28 mouse cellular contexts compared by ENCODE assay signal in the genomic region with DNA sequence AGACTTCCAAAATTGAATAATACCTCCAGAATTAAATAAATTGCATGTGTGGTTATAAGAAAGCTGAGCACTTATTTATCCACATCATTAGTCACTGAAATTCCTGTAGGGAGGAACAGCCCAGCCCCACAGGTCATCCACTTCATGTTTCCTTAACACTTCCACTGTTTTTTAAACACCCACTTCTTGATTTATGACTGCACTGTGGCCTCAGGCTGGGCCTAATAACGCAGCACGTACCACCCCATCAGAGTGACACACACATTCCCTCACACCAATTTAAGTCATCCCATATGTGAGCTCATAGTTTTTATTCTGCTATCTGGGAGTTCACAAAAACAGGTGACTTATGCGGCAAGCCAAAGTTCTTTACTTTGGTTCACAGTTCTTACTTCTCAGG. TPM values are rescaled to one million over a fixed set of nuclear protein-coding genes. Genes with fewer than 3 reads are reported as not detected.
DNase-seq lines count a peak whose midpoint lies in the region; ATAC-seq lines count a peak whose summit lies in the region.
"Had no signal": no experiment of that assay in that cellular context is flagged by ENCODE, and none has a peak within 500 bp of the region (broad histone marks: within the 10 kb centered on the region; RNA-seq: fewer than 3 reads in every experiment).

No protein-coding gene starts in this region.

- no peak overlapping the region for H3K4me2 ChIP-seq in kidney, embryonic 14.5 days (replicated peaks; ENCODE audit: low read depth, low read length)
- H3K4me2 ChIP-seq in limb, embryonic 11.5 days (ENCODE audit: low read depth, severe bottlenecking), result no peak overlapping the region
- H3K4me2 ChIP-seq: embryonic facial prominence, embryonic 13.5 days; forebrain, embryonic 12.5 days; heart, embryonic 11.5 days; heart, embryonic 15.5 days; hindbrain, embryonic 15.5 days had no signal

- no peak overlapping the region for H3K4me3 ChIP-seq in kidney, embryonic 14.5 days (ENCODE audit: low read length)
- H3K4me3 ChIP-seq in limb, embryonic 11.5 days (ENCODE audit: low read depth, low read length), result no peak overlapping the region
- H3K4me3 ChIP-seq: embryonic facial prominence, embryonic 13.5 days; forebrain, embryonic 12.5 days; heart, embryonic 15.5 days; hindbrain, embryonic 15.5 days had no signal

- peak; percentile 45 for DNase-seq in embryo, embryonic 10 days (ENCODE audit: low spot score)
- DNase-seq in embryo, embryonic 11 days, result no peak
- no peak for DNase-seq in kidney, postnatal 10 days
- peak; percentile 49 for DNase-seq in limb, embryonic 11.5 days (ENCODE audit: low spot score)
- DNase-seq in left cerebral cortex, postnatal 10 days (ENCODE audit: extremely low spot score in 1 of 2, low spot score in 2 of 2), result no peak
- DNase-seq in heart, postnatal 4 days, result no peak
- DNase-seq: adrenal gland, postnatal 14 days; cerebellum, adult 11-12 months; cerebellum, adult 9-10 months; cerebellum, postnatal 25 days; gastrocnemius, postnatal 36 days; heart, adult 18-20 months had no signal

- H3K27me3 ChIP-seq in kidney, embryonic 14.5 days (ENCODE audit: control insufficient read depth, insufficient read depth, low read length), result no peaks in the 10 kb centered on the region
- H3K27me3 ChIP-seq in limb, embryonic 11.5 days (ENCODE audit: control insufficient read depth, insufficient read depth, low read length), result no peaks in the 10 kb centered on the region
- H3K27me3 ChIP-seq: embryonic facial prominence, embryonic 13.5 days; forebrain, embryonic 12.5 days; heart, embryonic 15.5 days; hindbrain, embryonic 15.5 days; Patski had no signal

- H3K36me3 ChIP-seq in kidney, embryonic 14.5 days (ENCODE audit: control insufficient read depth, insufficient read depth, low read length), result no peaks in the 10 kb centered on the region
- no peaks in the 10 kb centered on the region for H3K36me3 ChIP-seq in limb, embryonic 11.5 days (ENCODE audit: control insufficient read depth, insufficient read depth, low read length)
- H3K36me3 ChIP-seq: embryonic facial prominence, embryonic 13.5 days; forebrain, embryonic 12.5 days; heart, embryonic 15.5 days; hindbrain, embryonic 15.5 days had no signal

- H3K9me3 ChIP-seq in kidney, embryonic 14.5 days (ENCODE audit: control insufficient read depth, low read length), result no peaks in the 10 kb centered on the region
- H3K9me3 ChIP-seq in limb, embryonic 11.5 days (ENCODE audit: control insufficient read depth, low read length), result no peaks in the 10 kb centered on the region
- H3K9me3 ChIP-seq: embryonic facial prominence, embryonic 13.5 days; forebrain, embryonic 12.5 days; heart, embryonic 15.5 days; hindbrain, embryonic 15.5 days had no signal

- 22% methylated on average over 3 of the region's 3 CpGs for WGBS in kidney, embryonic 14.5 days
- WGBS in limb, embryonic 11.5 days, result 19% methylated on average over 3 of the region's 3 CpGs

- no peak overlapping the region for H3K27ac ChIP-seq in kidney, embryonic 14.5 days (ENCODE audit: low read depth, low read length)
- no peak overlapping the region for H3K27ac ChIP-seq in limb, embryonic 11.5 days (replicated peaks; ENCODE audit: low read depth, low read length)
- H3K27ac ChIP-seq: embryonic facial prominence, embryonic 13.5 days; forebrain, embryonic 12.5 days; heart, embryonic 15.5 days; hindbrain, embryonic 15.5 days had no signal

- no peak overlapping the region for H3K9ac ChIP-seq in kidney, embryonic 14.5 days (ENCODE audit: low read depth, low read length)
- H3K9ac ChIP-seq in limb, embryonic 11.5 days (ENCODE audit: low read length), result no peak overlapping the region
- H3K9ac ChIP-seq: embryonic facial prominence, embryonic 13.5 days; forebrain, embryonic 12.5 days; heart, embryonic 15.5 days; hindbrain, embryonic 15.5 days had no signal

- intact Hi-C loops in left cerebral cortex, postnatal 10 days (cut with DNase I), result no loop called here

- no peaks in the 10 kb centered on the region for H3K4me1 ChIP-seq in kidney, embryonic 14.5 days (ENCODE audit: control insufficient read depth, insufficient read depth, low read length)
- H3K4me1 ChIP-seq in limb, embryonic 11.5 days (ENCODE audit: control insufficient read depth, insufficient read depth, low read length), result no peaks in the 10 kb centered on the region
- H3K4me1 ChIP-seq: embryonic facial prominence, embryonic 13.5 days; forebrain, embryonic 12.5 days; heart, embryonic 15.5 days; hindbrain, embryonic 15.5 days had no signal

- ATAC-seq in kidney, embryonic 14.5 days (ENCODE audit: low FRiP score, low TSS enrichment), result peak; percentile 63
- no peak for ATAC-seq in limb, embryonic 11.5 days (ENCODE audit: insufficient number of reproducible peaks, low FRiP score, low TSS enrichment, low read depth)
- ATAC-seq: activated CD4-positive, CD25-positive, alpha-beta regulatory T cell, adult 4 months; forebrain, embryonic 16.5 days; Patski had no signal

RNA-seq across cellular contexts. Expression of gene Rdh14, which starts 31.8 kb away (rescaled TPM):
- 36.2 and 39.4 TPM in 2 replicates for polyA plus RNA-seq in kidney, embryonic 14.5 days (2014; fragmentation: Nextera tagmentation; extraction: Ambion mirVana)
- 31.6 and 34.4 TPM in 2 replicates for polyA plus RNA-seq in limb, embryonic 11.5 days (2014; fragmentation: Nextera tagmentation; extraction: Ambion mirVana)
- total RNA-seq in left cerebral cortex, postnatal 10 days (2021), result 10 to 100 TPM; 31.8 to 33.6 TPM
- total RNA-seq in heart, postnatal 4 days (2021), result 10 to 100 TPM; 42.2 to 44.5 TPM

RNA-seq across cellular contexts. Expression of gene Nt5c1b, which starts 52.6 kb away (rescaled TPM):
- 0.22 TPM in 1 of 2 replicates, not detected in the other for polyA plus RNA-seq in kidney, embryonic 14.5 days (2014; fragmentation: Nextera tagmentation; extraction: Ambion mirVana)
- polyA plus RNA-seq in limb, embryonic 11.5 days (2014; fragmentation: Nextera tagmentation; extraction: Ambion mirVana), result not detected in 2 replicates
- total RNA-seq in left cerebral cortex, postnatal 10 days (2021), result not detected
- total RNA-seq in heart, postnatal 4 days (2021), result not detected
- total RNA-seq: adrenal gland, adult 18-20 months; adrenal gland, postnatal 14 days; gastrocnemius, adult 18-20 months; gastrocnemius, postnatal 36 days; heart, adult 18-20 months; heart, postnatal 25 days; MEL had no signal
- polyA plus RNA-seq: activated CD4-positive, CD25-positive, alpha-beta regulatory T cell, adult 4 months; C2C12; embryonic facial prominence, embryonic 13.5 days; forebrain, embryonic 12.5 days; forebrain, embryonic 16.5 days; heart, embryonic 11.5 days; heart, embryonic 15.5 days; hindbrain, embryonic 11.5 days; hindbrain, embryonic 15.5 days; intestine, embryonic 14.5 days; Patski had no signal

Comparison
In these comparisons a context has a peak if more than half of its experiments do, and no peak if none do; other contexts are left out.
1. DNase-seq: peak in embryo, embryonic 10 days (single experiment) and limb, embryonic 11.5 days (single experiment); none in embryo, embryonic 11 days (single experiment), kidney, postnatal 10 days (single experiment), left cerebral cortex, postnatal 10 days (0 of 2) and heart, postnatal 4 days (single experiment).